Mouse (Mus musculus) bone marrow, adult 2 months (tissue): ENCODE data around the gene Platr17.

ENCODE experiments used
- CTCF ChIP-seq: fragments of 200-500 bp; IDR thresholded peaks from 2 replicates; pipeline ENCODE4 v1.5.1; 2011; ENCODE audit warnings: low read length, control low read depth; ENCODE audit not compliant: control insufficient read depth, insufficient read depth
- POLR2A ChIP-seq: fragments of 200-500 bp; IDR thresholded peaks from 2 replicates; pipeline ENCODE4 v1.6.1; 2011; ENCODE audit warnings: low read depth, mild to moderate bottlenecking, control low read depth, low read length, borderline replicate concordance; ENCODE audit not compliant: control insufficient read depth

DNA sequence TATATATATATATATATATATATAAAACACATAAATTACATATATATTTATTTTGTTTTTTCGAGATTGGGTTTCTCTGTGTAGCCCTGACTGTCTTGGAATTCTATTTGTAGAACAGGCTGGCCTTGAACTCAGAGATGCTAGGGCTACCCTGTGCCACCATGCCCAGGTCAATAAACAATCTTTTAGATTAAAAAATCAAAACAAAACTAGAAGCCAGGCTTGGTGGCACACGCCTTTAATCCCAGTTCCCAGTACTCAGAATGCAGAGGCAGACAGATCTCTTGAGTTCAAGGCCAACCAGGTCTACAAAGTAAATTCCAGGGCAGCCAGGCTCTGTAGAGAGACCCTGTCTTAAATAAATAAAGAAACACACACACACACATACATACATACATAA lies 13.6 kb upstream of the Platr17 start:
- no peak for TF ChIP-seq CTCF
- no peak for TF ChIP-seq POLR2A
